Mouse (Mus musculus) heart, adult 8-10 months (tissue): ENCODE data around the gene Zfp541. TPM values are rescaled to one million over a fixed set of nuclear protein-coding genes. Genes with fewer than 3 reads are reported as not detected.
A peak's percentile ranks its signal among the peaks of the same experiment; 100 is the strongest.

Experiments
- DNase-seq: peaks from one replicate; pipeline ENCODE4 v3.0.0; 2022; ENCODE audit warnings: low spot score
- total RNA-seq, 4 experiments: library from RNA; stranded (reverse); gene quantifications; 2 replicates each; pipeline ENCODE4 v1.2.4; 2022

Zfp541 gene
- not detected for total RNA-seq

DNA sequence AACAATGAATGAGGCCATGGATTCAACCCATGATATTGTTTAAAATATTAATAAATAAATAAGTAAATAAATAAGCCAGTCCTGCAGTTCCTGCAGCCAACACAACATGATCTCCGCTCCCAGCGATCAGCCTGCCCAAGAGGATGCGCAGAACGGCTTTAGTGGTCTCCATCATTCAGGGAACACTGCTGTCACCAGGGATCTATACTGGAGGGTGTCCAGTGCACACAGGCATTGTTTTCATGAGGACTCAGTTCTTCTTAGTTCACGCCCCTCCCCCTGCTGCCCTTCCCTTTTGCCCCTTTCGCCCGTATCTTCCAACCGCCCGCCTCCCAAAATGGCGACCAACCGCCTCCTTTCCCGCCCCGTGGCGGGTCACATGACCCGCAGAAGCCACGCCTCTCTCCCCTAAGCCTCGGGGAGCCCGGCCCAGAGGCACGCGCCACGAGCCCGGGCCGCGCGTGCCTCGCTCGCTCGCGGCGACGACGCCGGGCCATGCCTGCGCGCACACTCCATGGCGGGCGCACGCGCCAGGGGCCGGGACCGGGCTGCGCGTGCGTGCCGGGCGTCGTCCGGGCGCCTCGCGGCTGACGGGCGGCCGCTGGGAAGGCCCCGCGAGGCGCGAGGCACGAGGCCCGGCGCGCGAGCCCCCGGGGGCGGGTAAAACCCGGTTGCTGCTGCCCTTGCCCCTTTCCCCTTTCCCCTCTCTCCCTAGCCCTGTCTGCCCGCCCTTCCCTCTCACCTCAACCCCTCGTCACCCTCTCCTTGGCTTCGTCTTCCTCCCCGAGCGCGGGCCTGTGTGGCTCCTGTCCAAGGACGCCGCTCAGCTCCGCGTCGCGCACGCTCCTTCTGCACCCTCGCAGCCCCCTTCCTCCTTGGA is at the start of gene Zfp541:
TSS of gene Zfp541 (plus strand) at position 596 of the 880 bp plus-strand sequence.
- no peak for DNase-seq

DNA sequence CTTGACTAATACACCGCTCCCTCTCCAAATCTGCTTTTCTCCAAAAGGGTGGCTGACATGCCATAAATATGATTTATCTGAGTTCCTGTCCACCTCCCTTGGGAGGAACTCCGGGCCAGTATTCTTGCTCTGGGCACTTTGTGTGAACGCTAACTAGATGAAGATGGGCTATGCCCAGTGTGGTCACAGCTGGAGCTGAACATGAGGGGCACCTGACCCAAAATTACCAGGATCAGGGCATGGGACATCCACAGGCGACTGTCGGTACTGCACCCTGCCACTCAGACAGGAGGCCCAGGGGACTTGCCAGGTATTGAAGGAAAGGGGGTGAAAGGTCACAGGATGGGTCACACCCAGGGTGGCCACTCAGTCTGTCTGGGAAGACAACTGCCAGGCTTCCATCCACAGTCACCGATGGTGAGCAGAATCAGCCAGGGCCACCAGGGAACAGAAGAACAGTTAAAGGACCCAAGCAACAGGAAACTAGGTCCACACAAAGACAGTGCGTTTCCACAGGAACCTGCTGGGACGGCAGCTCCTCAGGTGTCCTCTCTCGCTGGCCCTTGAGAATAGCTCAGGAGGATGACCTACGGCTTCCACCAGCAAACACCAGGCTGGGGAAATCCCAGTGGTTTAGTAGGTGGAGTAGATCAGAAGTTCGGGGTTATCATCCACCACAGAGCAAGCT is 48.9 kb upstream of the Zfp541 start:
- peak; percentile 39 for DNase-seq

DNA sequence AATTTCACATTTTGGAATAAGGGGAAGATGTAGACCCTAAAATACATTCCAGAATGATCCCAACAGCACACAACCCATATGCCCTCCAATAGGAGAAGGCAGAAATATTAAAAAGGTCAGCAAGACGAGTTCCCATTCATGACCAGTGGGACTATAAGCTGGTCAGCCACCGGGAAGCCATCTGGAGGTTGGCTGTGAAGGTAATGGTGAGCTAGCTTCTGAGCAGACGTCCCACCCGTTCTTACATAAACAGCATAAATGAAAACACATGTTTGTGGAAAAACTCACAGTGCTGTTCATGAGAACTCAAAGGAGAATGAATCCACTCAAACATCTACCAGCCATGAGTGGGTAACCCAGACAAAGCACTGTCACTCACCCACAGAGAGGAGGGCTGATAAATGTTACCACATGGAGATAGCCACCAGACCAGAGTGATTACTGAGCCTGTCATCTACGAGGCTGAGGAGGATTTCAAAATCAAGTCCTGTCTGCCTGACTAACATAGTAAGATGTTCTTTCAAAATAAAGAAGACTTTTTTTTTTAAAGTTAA is 47.8 kb upstream of the Zfp541 start:
- no peak for DNase-seq

DNA sequence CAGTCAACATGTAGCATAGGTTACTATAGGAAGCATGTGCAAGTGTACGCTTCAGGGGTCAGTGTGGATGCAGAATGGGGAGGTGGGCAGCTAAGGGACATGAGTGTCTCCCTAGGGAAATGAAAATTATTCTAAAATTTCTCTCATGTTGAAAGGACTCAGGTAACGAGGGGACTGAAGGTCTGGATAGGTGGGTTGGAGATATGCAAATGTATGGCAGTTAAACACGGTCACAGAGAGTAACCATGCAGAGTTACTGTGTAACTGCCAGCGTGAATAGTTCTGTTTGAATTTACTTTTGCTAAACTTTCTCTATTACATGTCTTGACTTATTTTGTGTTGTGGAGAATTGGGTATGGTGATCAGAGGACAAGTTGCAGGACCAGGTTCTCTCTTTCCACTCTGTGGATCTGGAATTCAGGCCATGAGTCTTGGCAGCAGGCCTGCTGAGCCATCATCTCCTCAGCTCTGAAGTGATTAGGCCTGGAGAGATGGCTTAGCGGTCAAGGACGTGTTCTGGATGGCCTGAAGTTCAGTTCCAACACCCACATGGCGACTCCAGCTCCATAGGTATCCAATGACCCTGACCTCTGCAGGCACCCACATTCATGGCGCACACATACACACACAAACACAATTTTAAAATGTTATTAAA is 47.0 kb upstream of the Zfp541 start:
- DNase-seq: peak; percentile 59

DNA sequence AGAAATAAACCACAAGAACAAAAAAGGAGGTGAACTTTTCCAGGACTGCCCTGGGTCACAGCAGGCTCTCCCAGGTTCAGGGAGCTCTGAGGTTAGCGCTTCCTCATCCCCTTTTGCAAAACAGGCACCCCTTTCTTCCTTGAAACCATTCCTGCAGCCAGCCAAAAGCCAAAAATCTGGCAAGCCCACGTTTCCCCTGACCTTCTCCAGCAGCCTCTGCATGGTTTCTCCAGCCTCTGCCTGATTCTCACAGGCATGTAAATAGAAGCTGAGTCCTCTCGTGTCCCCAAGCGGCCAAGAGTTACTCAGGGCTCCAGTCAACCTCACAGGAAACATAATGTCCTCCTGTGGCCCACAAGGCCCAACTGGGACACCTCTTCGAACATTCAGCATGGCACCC is 46.2 kb upstream of the Zfp541 start:
- no peak for DNase-seq

DNA sequence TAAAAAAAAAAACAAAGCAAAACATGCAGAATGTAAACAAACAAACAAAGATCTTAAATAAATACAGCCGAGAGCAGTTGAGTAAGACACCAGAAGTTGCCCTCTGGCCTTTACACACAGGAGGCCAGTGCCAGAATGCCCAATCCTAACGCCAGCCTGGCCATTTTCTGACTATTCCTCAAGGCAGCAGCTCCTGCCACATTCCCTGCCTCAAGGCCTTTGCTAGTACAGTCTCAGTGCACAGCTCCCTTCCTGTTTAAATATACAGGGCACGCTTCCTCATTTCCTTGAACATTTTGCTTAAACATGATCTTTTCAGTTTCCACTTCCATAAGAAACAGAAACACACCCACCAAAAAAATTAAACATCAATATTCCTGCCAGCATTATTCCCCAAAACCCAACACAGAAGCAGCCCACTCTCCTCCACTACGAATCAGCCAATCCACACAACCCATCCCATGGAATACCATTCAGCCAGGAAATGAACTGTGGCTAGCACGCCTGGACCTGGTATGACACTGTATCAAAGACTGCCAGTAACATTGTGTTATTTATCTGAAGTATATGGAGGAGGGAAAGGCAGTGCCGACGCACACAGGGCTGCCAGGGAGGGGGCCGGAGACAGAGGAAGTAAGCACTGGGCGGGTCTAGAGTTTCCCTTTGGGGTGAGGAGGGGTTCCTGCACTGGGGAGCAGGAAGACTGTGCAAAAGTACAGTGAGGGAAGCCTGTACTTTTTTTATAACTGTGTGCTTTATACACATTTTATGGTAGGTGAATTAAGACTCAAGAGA is 43.4 kb upstream of the Zfp541 start:
- DNase-seq: peak; percentile 61

DNA sequence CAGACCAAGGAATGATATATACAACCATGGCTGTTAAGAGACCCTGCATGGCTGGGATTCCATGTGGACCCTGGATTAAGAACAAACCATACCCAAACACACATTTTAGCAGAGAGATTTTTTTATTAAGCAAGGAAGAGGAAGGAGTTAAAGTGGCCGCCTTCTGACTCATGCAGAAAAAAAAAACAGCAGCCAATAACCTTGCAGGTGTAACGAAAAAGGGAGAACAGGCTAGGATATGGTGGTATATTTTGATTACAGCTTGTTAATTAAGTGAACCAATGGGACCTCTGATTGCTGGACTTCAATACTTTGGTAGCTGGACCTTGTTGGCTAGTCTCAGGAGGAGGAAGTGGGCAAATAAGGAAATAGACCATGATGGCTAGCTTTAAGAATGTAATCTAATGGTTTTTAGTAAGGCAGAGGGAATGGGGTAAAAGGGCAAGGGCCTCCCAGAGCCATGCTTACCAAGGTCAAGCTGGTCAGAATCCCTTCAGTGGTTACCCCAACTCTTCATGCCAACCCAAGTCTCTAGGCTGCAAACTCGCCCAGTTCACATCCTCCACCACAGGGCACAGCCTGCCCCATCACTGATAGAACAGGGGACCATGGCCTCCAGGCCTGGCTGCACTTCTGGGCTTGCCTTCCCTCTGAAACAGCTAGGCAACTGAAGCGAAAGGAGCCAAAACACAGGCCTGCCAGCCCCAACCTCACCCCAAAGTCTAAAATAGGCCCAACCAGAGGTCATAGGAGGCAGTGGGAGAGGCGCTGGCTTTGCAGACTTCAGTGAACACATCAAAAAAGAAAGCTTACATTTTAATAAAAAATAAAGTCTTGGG is 42.1 kb upstream of the Zfp541 start:
- DNase-seq: no peak

DNA sequence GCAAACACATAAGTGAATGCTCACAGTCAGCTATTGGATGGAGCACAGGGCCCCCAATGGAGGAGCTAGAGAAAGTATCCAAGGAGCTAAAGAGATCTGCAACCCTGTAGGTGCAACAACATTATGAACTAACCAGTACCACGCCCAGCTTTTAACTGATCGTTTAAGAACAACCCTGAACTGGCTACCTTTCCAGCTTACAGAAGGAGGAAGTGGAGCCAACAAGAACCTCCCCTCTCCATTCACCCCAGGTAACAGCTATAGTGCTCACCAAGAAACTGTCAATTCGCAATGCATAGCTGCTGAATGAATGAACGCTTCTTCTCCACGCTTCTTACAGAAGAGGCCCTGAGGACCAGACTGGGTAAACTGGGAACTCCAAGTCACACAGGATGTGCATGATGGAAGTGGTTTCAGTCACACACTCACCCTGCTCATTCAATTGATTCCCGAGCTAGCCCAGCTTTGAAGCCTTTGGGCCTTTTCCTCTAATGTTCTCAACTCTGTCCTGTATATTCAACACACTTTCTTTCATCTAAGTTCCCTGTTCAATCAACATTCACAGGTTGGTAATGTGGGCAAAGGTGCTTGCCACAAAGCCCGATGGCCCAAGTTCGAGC is 36.9 kb upstream of the Zfp541 start:
- no peak for DNase-seq

DNA sequence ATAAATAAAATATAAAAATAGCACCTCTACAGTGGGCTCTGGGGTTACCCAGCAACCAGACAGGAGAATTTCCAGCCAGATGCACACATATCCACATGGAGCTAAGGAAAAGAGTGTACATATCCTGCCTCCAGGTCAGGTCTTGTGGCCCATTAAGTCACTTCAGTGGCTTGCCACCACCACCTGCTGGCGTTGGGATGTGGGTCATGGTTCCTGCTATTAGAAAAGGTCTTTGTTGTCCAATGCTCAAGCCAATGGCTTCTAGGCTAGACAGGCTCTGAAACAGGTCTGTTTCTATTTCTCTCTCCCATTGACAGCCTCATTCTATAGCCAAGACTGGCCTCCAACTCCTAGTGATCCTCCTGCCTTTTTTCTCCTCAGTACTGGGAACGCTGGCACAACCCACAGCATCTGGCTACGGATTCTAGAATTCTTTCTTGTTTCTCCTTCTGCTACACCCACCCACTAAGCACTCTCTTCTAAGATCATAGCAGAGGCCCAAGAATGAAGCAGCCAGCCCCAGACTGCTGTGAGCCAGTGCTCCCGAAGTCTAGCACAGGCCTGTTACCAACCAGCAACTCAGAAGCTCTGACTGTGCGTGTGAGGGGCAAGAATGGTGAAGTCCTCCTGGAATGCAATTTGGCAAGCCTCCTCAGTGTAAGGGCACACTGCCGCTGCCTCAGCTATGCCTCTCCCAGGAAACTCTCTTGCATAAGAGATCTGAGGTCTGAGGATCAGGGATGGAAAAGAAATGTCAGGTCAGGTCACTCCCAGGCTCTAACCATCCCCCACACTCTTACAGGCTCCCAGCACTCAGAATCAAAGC is 33.3 kb upstream of the Zfp541 start:
- DNase-seq: no peak

DNA sequence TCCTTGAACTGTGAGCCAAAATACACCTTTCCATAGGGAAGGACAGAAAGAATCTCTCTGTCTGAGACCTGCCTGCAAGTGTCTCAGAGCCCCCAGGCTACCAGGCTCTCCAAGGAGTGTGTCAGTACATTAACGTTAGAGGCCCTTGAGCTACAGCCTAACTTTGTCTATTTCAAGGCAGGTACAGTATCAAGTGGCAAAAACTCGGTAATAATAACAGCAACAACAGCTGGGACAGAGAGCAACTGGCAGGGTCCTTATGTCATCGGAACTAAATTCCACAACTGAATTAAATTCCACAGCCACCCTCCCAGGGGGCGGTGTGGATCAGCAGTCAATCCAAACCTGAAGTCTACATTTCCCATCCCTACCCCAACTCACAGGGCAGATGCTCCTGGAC is 30.5 kb upstream of the Zfp541 start:
- no peak for DNase-seq

DNA sequence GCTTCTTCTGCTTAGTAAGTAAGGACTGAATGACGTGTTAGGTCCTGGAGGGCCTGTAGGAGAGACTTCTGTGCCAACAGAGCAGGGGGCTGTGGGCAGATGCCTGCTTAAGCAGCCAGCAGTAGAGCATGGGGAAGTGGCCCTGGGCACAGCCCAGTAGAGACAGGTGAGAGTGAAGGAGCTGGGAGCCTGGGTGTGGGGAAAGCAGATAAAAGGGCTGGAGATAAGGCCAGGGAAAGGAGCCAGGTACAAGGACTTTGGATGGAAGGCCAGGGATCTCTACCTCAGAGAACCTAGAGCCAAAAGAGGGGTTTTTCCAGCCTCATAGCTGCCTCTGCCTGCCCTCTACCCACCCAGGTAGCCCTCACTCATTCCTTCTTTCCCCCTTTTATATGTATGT is 28.6 kb upstream of the Zfp541 start:
- no peak for DNase-seq

DNA sequence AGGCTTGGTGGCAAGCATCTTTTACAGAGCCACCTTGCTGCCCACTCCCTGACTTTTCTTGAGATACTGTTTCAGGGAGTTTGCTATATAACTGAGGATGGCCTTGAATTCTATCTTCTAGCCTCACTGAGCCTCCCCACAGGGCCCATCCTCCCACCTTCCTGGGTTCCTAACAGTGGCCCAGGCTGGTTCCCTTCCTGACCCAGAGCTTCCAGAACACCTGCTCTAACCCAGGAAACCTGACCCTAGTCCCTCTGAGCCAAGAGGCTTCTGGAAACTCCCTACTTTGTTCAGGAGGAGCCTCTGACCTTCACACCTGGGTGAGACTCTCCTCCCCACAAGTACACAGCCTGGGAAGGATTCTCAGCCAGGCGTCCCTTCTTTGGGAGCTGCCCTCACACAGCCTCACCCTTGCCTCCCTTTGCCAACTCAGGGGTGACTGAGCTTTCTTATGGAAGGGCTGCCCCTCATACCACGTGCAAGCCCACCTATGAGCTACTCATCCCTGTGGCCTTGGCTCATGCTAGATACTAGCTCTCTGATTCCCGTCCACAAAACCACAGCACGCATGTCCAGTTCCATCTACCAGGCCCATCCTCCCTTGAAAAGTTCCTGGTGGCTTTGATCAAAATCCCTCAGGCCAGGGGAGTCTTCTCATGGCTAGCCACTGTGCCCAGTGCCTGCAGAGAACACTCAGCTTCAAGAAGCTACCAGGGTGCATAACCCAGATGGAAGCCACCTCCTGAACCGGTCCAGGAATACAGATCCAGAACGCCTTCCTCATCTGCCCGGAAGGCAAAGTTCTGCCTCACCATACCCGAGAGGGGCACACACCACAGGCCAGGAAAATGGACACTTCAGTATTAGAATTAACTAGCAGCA is 27.8 kb upstream of the Zfp541 start:
- DNase-seq: no peak

DNA sequence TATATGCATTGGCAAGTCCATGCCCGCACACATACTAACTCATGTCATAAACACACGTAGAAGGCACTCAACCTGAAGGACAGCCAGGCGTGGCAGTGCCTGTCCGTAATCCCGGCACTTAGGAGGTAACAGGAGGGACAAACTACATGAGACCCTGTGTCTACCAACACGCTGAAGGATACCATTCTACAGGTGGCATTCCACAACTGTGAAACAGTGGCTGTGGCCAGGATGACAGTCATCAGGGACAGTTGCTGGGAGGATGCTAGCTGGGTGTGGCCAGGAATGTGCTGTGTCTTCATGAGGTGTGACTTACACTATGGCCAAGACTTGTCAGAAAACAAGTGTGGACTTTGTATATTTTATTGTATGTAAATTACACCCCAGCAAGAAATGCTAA is 24.6 kb upstream of the Zfp541 start:
- no peak for DNase-seq

DNA sequence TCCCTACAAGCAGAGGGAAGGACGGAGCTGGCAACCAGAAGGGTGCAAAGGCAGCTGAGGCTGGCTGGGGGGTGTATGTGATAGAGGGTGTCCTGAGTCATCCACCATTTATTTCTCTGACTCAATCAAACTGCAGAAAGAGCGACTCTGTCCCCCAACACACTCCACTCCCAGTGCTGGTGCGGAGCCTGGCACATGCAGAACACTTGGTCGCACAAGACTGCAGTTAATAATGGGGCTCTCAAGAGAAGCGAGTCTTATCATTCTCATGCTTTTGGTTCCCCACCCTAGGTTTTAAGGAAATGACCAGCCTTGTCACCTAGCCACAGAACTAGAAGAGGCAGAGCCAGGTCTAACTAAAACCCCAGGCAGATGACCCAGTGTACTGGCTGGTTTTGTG is 22.3 kb upstream of the Zfp541 start:
- no peak for DNase-seq

DNA sequence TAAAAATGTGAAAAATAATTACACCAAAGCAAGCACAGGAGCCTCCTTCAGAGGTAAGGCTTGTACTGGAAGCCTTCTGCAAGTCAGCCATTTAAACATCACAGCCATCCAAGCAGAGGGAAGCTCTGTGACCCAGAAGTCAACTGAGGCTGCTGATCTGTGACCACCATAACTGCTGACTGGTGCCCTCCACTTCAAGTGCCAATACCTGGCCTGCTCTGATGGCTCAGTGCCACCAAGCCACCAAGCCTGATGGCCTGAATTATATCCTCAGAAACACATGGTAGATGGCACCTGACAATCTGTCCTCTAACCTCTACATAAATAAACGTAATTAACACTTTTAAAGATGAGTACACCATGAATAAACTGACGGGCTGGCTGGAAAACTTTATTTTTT is 20.4 kb upstream of the Zfp541 start:
- DNase-seq: no peak

DNA sequence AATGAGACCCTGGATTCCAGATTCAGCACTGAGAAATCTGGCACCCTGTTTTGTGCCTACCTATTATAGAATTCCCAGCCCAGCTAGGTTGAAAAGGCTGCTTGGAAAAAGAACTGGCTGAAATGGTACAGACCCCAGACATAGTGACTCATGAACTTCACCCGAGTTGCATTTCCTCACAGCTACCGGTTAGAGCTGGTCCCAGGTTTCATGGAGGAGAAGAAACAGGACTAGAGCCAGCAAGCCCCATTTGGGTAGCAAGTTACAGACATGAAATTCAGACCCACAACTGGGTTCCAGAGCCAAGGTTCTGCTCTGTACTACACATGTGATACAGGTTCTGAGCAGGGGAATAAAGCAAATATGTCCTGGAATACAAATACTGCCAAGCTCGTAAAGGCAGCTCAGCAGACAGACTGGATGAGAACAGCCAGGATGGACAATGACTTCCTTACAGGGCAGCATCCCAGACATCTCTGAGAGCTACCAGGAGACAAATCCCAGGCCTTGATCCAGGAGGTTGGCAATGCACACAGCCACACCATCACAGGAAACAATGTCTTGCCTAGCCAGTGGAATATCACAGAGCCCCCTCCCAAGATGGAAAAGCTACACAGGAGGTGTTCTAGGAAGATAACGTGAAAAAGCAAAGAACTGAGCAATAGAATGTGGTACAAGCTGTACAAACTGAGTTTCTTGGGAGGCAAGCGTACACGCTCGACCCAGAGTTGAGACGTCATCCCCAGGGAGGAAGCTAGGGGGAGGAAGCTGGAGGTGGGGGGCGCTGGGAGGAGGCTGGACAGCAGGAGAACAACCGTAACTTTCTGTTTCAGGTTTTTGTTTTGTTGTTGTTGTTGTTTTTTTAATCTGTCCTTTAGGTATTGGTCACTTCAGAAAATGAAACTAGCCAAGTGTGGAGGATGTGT is 18.5 kb upstream of the Zfp541 start:
- DNase-seq: no peak

DNA sequence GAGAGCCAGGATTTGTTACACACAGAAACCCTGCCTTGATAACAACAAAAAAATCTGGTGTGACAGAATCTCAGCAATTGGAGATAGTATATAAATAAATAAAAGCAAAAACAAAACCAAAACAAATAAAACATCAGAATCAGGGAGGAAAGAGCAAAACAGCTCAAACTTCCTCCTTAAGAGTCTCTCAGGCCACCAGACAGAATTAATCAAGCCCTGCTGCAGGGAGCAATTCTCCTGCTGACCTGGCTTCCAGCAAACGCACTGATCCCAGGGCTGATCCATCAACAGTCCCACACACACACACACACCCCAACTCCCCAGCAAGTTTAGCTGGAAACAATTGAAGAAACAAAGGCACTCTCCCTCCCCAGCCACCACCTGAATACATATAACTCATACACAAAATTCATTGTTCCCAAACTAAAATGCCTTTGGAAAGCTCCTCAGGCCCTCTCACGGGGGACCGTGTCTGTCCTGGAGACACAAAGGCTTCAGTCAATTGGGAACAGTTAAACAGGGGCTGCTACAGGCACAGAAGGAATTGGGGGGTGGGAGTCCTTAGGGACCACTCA is 17.7 kb upstream of the Zfp541 start:
- no peak for DNase-seq
